Mouse (Mus musculus): ENCODE data around the gene Gzmb.
"Not testable (repeated sequence)": the region's sequence is repeated elsewhere in the genome, so short reads cannot be mapped to it uniquely, and the experiment has no call there.

The Gzmb gene

GRCm38 (mm10) chr14:56262153-56262552, at the start of gene Gzmb:
Gzmb (minus strand) TSS chr14:56262260.
- DNase-seq (ENCODE audit: low read depth, low spot score), result no peak

DNA sequence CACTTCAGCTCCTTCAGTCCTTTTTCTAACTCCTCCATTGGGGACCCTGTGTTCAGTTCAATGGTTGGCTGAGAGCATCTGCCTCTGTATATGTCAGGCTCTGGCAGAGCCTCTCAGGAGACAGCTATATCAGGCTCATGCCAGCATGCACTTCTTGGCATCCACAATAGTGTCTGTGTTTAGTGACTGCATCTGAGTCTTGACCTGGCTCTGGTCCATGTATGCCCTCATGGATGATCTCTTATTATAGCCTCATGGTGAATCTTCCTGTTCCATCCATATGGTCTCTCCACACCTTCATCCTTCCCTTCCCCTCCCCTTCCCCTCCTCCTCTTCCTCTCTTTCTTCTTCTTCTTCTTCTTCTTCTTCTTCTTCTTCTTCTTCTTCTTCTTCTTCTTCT, 49.7 kb upstream of the Gzmb start:
- not testable (repeated sequence) for DNase-seq (ENCODE audit: low read depth, low spot score)

DNA sequence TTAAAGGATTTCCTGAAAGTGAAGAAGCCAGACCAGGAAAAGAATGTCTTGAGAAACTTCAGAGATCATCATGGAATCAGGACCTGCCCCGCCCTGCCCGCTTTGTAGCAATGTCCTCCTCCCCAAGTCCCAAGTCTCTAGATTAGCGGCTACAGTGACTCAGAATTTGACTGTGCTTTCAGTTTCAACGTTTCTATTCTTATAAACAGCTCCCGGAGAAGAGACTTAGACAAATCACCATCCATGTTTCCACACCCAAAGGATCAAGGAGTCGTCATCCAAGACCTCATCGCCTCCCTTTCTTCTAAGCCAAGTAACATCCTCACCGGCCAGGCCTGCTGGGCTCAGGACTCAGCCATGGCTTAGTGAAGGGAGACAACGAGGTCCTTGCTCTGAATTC, 48.2 kb upstream of the Gzmb start:
- no peak for DNase-seq (ENCODE audit: low read depth, low spot score)

GRCm38 (mm10) chr14:56304149-56304548, 42.1 kb upstream of the Gzmb start:
- peak; percentile 43 for DNase-seq (ENCODE audit: low read depth, low spot score)

- no peak for DNase-seq (ENCODE audit: low read depth, low spot score)
Measured at GRCm38 (mm10) chr14:56303506-56304025, 41.5 kb upstream of the Gzmb start.

DNA sequence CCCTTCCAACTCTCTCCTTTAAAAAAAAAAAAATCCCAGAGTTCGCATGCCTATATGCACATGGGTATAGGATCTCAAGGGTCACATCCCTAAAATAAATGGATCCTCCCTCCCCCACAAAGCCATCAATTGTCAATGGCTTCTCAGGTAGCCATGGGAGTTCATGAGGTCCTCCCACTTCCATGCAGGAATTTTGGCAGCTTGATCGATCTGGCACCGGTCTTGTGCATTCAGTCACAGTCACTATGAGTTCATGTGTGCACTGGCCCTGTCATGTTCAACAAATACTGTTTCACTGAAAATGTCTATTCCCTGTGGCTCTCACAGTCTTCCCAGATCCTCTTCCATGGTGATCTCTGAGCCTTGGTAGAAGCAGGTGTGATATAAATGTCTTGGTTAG, 40.0 kb upstream of the Gzmb start:
- no peak for DNase-seq (ENCODE audit: low read depth, low spot score)

GRCm38 (mm10) chr14:56296786-56297185, 34.7 kb upstream of the Gzmb start:
- no peak for DNase-seq (ENCODE audit: low read depth, low spot score)

GRCm38 (mm10) chr14:56296106-56296505, 34.0 kb upstream of the Gzmb start:
- DNase-seq (ENCODE audit: low read depth, low spot score), result no peak

GRCm38 (mm10) chr14:56293146-56293545, 31.1 kb upstream of the Gzmb start:
- DNase-seq (ENCODE audit: low read depth, low spot score), result no peak

DNA sequence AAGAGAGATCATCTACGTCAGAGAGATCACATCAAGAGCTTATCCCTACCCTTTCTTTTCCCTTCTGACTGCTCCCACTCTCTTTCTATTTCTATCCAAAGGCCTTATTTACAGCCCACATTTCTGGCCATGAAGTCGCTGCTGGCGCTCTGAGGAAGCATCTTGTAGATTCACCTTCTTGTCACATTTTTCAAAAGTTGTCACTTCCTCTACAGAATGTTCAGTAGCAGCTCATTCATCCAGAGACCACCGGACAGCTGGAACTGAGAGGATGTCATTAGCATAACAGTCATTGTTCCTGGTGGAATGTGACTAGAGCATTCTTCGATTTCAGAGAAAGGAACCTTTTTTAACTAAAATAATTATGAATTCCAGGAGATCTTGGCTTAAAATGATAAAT, 26.6 kb upstream of the Gzmb start:
- no peak for DNase-seq (ENCODE audit: low read depth, low spot score)

DNA sequence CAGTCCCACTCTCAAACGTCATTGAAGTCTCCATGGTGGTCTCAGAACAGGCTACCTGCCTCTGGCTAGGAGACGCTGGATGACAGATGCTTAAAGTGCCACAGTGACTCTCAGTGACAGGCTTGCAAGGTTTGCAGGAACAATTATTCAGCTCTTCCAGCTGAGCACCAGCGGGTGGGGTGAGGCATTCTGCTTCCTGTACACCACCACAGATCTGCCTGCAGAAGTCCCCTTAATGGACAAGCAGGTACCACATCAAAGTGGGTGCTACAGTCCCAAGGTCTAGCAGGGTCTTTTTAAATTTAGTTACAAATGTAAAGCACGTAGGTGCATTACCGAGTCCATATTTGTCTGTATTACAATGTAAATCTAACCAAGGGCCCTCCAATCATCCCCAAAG, 25.7 kb upstream of the Gzmb start:
- no peak for DNase-seq (ENCODE audit: low read depth, low spot score)

DNA sequence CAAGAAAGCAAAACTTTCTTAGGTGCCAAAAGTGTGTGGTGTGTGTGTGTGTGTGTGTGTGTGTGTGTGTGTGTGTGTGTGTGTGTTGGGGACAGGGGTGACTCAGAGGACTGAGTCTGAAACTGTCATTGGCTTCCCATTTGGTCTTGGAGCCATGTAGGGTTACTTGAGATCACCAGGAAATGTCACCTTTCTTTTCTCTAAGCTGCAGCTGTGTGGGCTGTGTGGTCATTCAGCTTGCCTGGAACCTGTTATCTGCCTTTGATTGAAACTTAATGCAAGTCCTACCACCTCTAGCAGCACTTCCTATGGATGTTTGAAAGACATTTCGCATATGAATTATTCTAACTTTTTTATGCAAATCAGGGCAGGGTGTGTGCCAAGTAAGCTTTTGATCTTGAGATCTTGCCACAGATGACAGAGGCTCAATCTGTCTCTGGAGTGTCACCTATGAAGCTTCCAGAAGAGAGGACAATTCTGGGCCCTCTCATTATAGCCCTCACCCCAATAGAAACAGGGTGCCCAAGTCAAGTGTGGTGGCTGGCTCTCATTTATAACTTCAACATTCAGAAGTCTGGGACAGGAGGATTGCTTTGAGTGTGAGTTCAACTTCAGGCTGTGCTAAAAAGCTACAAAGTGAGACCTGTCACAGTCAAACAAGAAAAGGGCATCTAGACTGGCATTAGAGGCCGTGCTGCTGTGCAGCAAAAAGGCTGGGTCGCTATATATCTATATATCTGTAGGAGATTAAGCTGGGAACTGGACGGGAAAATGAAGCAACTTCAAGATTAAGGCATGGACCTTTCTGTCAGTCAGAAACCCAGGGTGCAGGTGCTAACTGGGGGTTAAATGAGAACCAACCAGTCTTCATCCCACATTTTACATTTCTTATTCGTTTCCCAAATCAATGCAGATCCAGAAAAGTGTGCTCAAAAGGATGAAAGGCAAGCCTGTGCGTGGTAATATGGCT, 22.6 kb upstream of the Gzmb start:
- no peak for DNase-seq (ENCODE audit: low read depth, low spot score)

DNA sequence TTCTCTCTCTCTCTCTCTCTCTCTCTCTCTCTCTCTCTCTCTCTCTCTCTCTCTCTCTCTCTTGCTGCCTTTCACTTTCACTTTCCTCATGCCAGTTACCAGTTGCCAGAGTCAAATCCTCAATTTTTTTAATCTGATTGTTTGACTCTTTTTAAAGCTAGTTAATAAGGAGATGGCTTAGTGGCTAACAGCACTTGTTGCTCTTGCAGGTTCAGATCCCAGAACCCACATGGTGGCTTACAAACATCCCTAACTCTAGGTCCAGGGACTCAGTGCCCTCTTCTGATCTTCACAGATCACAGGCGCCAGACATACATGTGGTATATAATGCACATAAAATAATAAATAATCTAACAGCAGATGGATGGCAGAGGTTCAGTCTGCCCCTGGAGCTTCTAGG, 21.8 kb upstream of the Gzmb start:
- DNase-seq (ENCODE audit: low read depth, low spot score), result no peak

DNA sequence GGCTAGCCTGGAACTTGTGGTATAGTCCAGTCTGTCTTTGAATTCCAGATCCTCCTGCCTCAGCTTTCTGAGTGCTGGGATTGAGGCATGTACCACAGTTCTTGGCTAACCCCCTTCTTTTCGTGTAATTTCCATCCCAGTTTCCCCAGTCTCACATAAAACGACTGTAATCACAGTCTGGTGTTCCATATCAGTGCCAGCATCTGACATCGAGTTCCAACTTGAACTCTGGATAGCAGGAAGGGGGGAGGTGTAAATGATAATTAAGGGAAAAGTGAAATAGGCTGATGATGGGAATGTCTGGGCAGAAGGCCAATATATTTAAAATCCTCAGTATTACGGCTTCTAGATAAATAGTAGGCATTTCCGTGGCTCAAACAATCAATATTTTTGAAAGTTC, 19.0 kb upstream of the Gzmb start:
- no peak for DNase-seq (ENCODE audit: low read depth, low spot score)

DNA sequence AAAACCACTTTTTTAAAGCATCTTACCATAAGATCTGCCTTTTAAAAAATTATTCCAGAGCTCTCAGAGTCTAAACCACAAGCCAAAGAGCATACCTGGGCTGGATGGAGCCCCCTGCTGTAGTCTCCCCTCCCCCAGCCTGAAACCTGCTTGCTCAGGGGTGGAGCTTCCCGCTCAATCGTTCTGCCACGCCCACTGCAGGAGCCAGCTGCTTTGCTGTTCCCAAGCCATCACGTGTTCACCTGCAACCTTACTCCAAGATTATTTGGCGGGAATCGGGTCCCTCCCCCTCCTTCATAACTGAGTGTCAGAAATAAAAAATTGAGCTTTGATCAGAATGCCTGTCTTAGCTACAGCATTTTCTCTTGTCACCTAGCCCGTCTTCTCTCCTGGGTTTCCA, 16.6 kb upstream of the Gzmb start:
- DNase-seq (ENCODE audit: low read depth, low spot score), result not testable (repeated sequence)

DNA sequence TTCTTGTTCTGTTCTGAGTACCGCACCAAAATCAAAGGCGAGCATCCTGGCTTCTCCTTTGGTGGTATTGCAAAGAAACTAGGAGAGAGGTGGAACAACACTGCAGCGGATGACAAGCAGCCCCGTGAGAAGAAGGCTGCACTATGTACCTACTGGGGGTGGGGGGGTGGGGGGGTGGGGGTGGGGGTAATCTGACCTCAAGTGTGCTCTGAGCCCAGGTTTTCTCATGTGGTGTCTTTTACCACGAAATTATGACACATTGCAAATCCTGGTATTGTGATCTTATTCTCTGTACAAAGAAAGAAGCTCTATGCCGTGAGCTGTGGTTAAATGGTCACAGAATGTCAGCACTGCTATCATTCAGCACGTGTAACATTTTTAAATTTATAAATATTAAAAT, 14.0 kb upstream of the Gzmb start:
- DNase-seq (ENCODE audit: low read depth, low spot score), result not testable (repeated sequence)

DNA sequence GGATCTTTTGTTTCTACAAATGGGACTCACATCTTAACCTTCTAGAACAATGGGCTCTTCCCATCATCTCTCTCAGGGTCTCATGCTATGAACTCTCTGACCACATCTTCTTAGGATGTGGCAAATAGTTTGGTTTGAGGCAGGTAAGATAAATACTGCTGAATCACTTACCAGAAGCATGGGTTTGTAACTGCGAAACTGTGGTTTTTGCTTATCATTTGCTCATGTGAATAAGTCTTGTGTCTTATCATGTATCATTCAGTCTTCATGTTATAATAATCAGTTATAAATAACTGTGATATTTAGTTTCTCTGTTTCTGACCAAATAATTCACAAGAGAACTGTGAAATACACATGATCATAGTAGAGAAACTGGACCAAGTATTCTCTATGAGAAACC, 4.0 kb upstream of the Gzmb start:
- no peak for DNase-seq (ENCODE audit: low read depth, low spot score)

GRCm38 (mm10) chr14:56240409-56240808, 21.7 kb downstream of the Gzmb start:
- no peak for DNase-seq (ENCODE audit: low read depth, low spot score)

DNA sequence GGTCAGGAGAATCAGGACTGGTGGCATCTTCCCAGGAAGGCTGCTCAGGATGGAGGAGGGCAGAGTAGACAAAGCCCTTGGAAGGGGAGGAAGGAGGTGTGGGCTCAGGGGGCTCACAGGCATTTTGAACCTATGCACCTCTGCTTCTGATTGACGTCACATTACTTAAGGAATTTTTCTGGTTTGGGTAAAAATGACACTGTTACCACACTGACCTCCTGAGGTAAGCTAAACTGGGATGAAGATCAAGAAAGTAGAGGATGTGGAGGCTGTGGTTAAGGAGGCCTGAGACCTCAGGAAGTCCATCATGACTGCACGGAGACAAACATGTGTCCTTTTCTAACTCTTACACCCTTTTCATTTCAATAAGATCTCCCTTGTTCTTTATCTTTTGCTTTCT, 27.5 kb downstream of the Gzmb start, which contains the start of gene Gzmc:
Gene Gzmc, minus strand, starts transcription at position 101 of the 400 bp plus-strand sequence.
- DNase-seq (ENCODE audit: low read depth, low spot score), result no peak

DNA sequence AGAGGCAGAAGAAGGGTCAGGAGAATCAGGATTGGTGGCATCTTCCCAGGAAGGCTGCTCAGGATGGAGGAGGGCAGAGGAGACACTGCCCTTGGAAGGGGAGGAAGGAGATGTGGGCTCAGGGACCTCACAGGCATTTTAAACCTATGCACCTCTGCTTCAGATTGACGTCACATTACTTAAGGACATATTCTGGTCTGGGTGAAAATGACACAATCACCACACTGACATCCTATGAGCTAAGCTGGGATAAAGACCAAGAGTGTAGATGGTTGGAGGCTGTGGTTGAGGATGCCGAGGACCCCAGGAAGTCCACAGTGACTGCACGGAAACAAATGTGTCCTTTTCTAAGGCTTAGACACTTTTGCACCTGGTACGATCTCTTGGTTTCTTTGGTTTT, 50.7 kb downstream of the Gzmb start, which contains the start of gene Gzmf:
Gene Gzmf, minus strand, starts transcription at position 101 of the 400 bp plus-strand sequence.
- no peak for DNase-seq (ENCODE audit: low read depth, low spot score)
